Mouse (Mus musculus): Measurements from ENCODE around the gene Sepsecs. TPM values are rescaled to one million over a fixed set of nuclear protein-coding genes. Genes with fewer than 3 reads are reported as not detected.
"Not testable (repeated sequence)": the region's sequence is repeated elsewhere in the genome, so short reads cannot be mapped to it uniquely, and the experiment has no call there.

Sepsecs gene
- polyA plus RNA-seq (2016; fragmentation: Nextera tagmentation; extraction: Ambion mirVana): 10.1 and 10.2 TPM in 2 replicates

DNA sequence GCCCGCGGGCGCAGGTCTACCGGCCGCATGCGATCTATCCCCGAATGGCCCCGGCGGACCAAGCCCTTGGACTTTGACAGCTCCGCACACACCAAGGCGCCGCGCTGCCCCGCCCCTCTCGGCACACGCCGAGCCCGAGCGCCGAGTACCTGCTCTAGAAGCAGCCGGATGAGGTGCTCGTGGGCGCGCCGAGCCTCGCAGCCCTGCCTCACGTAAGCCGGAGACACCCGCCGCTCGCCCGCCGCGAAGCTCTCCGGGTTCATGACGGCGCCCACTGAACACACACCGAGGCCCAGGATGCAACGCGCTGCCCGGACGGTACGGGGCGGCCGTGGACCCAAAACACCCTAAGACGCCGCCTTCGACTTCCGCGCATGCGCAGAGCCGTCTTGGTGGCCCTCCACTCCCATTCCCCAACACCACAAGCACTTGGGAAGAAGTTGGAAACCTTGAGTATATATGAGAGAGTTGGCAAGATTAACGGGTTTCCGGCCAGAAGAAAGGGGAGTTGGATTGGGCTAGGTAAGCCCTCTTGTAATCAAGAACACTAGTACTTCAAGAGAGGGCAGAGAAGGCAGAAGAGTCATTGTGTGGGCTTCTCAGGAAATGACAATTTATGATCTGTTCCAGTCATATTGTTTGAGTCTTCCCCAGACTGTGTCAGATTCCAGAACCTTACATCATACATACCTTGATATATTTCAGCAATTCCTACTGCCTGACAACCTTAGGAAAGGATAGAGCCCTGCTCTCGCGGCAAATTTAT is at the start of gene Sepsecs:
TSS of gene Sepsecs (minus strand) at position 283 of the 766 bp plus-strand sequence.
- Histone ChIP-seq H3K27me3 (replicated peaks) (peaks cover 28% of the 10 kb centered on the region), H3K4me1 (peaks cover 20% of the 10 kb centered on the region), H3K27ac (peak within 1 kb of the TSS; percentile 93), H3K36me3 (peaks cover 23% of the 10 kb centered on the region), H3K9me3 (replicated peaks) (no peaks in the 10 kb centered on the region), H3K4me2 (peak within 1 kb of the TSS; percentile 81), H3K9ac (peak within 1 kb of the TSS; percentile 87), H3K4me3 (peak within 1 kb of the TSS; percentile 89)
- ATAC-seq: peak; percentile 94
- 4% methylated on average over 56 of the region's 56 CpGs for WGBS (ENCODE audit: insufficient replicate concordance)

DNA sequence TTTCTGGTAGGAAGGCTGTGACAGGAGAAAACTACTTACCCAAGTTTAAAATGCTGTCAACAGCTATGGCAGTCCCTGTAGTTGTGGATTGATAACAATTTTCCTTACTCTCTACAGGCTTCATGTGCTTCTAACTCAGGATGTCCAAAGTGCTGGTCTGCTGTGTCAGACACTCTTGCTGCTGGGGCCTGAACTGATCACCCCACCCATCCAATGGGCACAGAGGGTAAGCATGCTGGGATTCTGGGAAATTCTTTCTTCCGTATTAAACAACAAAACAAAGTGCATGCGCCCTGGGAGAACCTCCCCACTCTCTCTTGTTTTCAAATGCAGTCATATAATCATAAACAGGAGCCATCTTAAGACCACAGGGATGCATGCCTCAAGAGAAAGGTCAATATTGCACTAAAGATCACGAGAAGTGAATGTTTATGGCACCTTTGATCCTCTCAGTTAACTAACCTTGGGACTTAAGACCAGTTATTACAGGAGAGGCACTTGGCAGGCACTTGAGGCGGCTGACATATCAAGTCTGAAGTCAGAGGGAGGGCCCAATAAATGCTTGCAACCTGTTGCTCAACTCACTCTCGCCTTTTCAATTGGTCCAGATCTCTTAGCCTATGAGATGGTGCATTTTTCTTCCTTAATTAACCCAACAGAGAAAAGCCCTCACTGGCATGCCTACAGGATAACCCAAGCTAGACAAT is 47.4 kb upstream of the Sepsecs start:
- Histone ChIP-seq H3K9ac (no peak overlapping the region), H3K27me3 (replicated peaks) (peaks cover 12% of the 10 kb centered on the region; the same call in 1 of the 2 replicates), H3K4me3 (no peak overlapping the region), H3K36me3 (no peaks in the 10 kb centered on the region), H3K27ac (no peak overlapping the region), H3K9me3 (replicated peaks) (no peaks in the 10 kb centered on the region), H3K4me2 (no peak overlapping the region), H3K4me1 (peaks cover 17% of the 10 kb centered on the region)
- 62% methylated on average over 5 of the region's 5 CpGs for WGBS (ENCODE audit: insufficient replicate concordance)
- no peak for ATAC-seq

DNA sequence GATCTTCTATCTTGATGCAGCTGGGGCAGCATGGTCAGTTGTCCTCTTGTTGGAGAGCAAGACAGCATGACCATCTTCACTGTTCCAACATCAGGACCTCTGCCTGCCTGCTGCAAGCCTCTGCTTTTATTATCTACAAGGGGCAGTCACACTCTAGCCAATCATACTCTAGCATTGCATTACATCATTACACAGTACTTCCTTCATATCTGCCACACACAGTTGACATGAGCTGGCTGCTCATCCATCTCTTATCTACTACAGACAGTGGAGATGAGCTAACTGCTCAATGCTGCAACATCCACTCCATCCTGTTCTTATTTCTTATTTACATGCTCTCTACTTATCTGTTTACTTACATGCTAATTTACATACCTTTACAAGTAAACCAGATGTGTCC is 43.2 kb upstream of the Sepsecs start:
- Histone ChIP-seq H3K4me1 (peaks cover 18% of the 10 kb centered on the region), H3K9me3 (replicated peaks) (no peaks in the 10 kb centered on the region), H3K4me2 (peak overlapping the region; percentile 59), H3K9ac (0 out of 2 replicates have a peak overlapping the region, but pooled peaks have one; percentile 39), H3K27ac (peak overlapping the region; percentile 67), H3K4me3 (peak overlapping the region; percentile 33), H3K27me3 (replicated peaks) (no peaks in the 10 kb centered on the region), H3K36me3 (no peaks in the 10 kb centered on the region)
- peak; percentile 100 for ATAC-seq

GRCm38 (mm10) chr5:52704562-52704961 is 35.1 kb upstream of the Sepsecs start:
- Histone ChIP-seq H3K9me3 (replicated peaks) (no peaks in the 10 kb centered on the region), H3K4me1 (peaks cover 12% of the 10 kb centered on the region), H3K9ac (no peak overlapping the region), H3K36me3 (no peaks in the 10 kb centered on the region), H3K27me3 (replicated peaks) (peaks cover 2% of the 10 kb centered on the region; the same call in 1 of the 2 replicates), H3K4me2 (no peak overlapping the region), H3K4me3 (no peak overlapping the region), H3K27ac (no peak overlapping the region)
- 46% methylated on average over 4 of the region's 4 CpGs for WGBS (ENCODE audit: insufficient replicate concordance)
- peak; percentile 44 for ATAC-seq

DNA sequence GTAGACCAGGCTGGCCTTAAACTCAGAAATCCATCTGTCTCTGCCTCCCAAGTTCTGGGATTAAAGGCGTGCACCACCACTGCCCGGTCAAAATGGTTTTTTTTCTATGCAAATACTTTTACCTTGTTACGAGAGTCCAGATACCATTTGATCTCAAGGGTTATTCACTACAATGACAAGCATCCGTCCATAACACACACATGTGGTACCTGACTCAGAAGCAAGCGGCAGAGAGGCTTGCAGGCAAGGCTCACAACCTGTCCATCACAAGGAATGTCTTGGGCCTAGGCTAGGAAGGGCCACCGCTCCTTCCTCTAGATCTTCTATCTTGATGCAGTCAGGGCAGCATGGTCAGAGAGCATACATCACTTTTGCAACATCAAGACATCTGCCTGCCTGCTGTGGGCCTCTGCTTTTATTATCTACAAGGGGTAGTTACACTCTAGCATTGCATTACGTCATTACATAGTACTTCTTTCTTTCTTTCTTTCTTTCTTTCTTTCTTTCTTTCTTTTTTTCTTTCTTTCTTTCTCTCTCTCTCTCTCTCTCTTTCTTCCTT is 28.5 kb upstream of the Sepsecs start:
- H3K36me3 ChIP-seq: not testable (repeated sequence)

GRCm38 (mm10) chr5:52697291-52697690 is 27.8 kb upstream of the Sepsecs start:
- Histone ChIP-seq H3K27me3 (replicated peaks) (no peaks in the 10 kb centered on the region), H3K4me1 (no peaks in the 10 kb centered on the region), H3K9ac (no peak overlapping the region), H3K36me3 (no peaks in the 10 kb centered on the region), H3K27ac (no peak overlapping the region), H3K9me3 (replicated peaks) (no peaks in the 10 kb centered on the region), H3K4me2 (no peak overlapping the region), H3K4me3 (no peak overlapping the region)
- 73% methylated on average over 1 of the region's 1 CpGs for WGBS (ENCODE audit: insufficient replicate concordance)
- ATAC-seq: no peak

More for the DNA sequence above, 28.5 kb upstream of the Sepsecs start:
- not testable (repeated sequence) for H3K27ac ChIP-seq; H3K4me1 ChIP-seq; H3K4me3 ChIP-seq; H3K9ac ChIP-seq; H3K9me3 ChIP-seq (replicated peaks); ATAC-seq; H3K4me2 ChIP-seq; H3K27me3 ChIP-seq (replicated peaks)
- whole genome bisulfite sequencing (ENCODE audit: insufficient replicate concordance): 74% methylated on average over 7 of the region's 7 CpGs

DNA sequence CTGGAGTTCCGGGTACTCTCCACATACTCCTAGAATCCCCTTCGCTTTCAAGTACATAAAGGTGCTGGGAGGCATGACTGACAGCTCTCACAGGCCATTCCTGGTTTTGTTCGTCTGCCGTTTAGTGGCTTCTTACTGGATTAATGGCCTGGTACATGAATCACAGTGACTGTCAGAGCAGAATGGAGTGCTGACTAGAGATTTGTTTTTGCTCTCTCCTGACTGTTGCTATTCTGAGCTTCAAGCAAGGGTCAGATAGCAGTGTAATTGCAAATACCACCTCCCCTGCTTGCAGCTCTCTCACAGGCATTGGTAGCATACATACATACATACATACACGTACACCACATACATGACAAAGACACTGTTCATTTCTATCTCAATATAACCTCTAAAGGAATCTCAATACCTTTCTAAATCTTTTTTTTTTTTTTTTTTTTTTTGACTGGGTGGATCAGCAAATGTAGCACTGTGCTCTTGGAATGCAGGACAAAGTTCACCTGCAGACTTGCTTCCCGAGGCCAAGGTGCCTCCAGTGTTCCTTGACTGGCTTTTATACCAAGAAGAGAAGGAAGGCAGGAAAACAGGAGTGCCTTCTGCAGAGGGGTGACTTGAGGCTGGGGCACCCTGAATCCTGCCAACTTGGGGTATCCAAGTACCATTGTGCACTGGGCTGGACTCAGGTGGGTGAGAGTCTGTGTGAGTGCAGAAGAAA is 18.4 kb upstream of the Sepsecs start:
- Histone ChIP-seq H3K27me3 (replicated peaks) (0 out of 2 replicates have a peak, but pooled peaks cover 11% of the 10 kb centered on the region), H3K9ac (no peak overlapping the region), H3K4me2 (no peak overlapping the region), H3K9me3 (replicated peaks) (no peaks in the 10 kb centered on the region), H3K27ac (no peak overlapping the region), H3K4me3 (no peak overlapping the region), H3K4me1 (no peaks in the 10 kb centered on the region), H3K36me3 (no peaks in the 10 kb centered on the region)
- ATAC-seq: no peak
- WGBS (ENCODE audit: insufficient replicate concordance): 62% methylated on average over 6 of the region's 6 CpGs

DNA sequence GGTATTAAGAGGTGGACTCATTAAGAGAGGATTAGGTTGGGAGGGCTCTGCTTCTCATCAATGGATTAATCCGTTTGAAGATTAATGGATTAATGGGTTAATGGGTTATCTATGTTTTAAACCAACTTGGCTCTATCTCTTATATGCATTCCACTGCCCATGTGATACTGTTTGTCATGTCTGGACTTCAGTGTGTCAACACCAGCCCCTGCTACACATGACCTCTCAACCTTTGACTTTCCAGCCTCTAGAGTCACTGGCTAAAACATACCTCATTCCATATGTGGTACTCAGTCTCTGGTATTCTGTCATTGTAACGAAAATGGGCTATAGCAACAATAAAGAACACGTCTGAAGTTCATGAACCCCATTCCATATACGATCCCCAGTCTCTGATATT is 11.6 kb upstream of the Sepsecs start:
- Histone ChIP-seq H3K4me2 (no peak overlapping the region), H3K27ac (no peak overlapping the region), H3K4me3 (no peak overlapping the region), H3K36me3 (no peaks in the 10 kb centered on the region), H3K9ac (no peak overlapping the region), H3K4me1 (no peaks in the 10 kb centered on the region), H3K9me3 (replicated peaks) (no peaks in the 10 kb centered on the region), H3K27me3 (replicated peaks) (peaks cover 13% of the 10 kb centered on the region; the same call in 1 of the 2 replicates)
- ATAC-seq: no peak
- 53% methylated on average over 4 of the region's 4 CpGs for WGBS (ENCODE audit: insufficient replicate concordance)

- Histone ChIP-seq H3K9ac (no peak overlapping the region), H3K27ac (no peak overlapping the region), H3K9me3 (replicated peaks) (no peaks in the 10 kb centered on the region), H3K4me3 (no peak overlapping the region), H3K4me1 (no peaks in the 10 kb centered on the region), H3K4me2 (no peak overlapping the region), H3K27me3 (replicated peaks) (peaks cover 13% of the 10 kb centered on the region; the same call in 1 of the 2 replicates), H3K36me3 (no peaks in the 10 kb centered on the region)
- 54% methylated on average over 4 of the region's 4 CpGs for WGBS (ENCODE audit: insufficient replicate concordance)
- no peak for ATAC-seq
Observed at GRCm38 (mm10) chr5:52680191-52680590, 10.7 kb upstream of the Sepsecs start.

DNA sequence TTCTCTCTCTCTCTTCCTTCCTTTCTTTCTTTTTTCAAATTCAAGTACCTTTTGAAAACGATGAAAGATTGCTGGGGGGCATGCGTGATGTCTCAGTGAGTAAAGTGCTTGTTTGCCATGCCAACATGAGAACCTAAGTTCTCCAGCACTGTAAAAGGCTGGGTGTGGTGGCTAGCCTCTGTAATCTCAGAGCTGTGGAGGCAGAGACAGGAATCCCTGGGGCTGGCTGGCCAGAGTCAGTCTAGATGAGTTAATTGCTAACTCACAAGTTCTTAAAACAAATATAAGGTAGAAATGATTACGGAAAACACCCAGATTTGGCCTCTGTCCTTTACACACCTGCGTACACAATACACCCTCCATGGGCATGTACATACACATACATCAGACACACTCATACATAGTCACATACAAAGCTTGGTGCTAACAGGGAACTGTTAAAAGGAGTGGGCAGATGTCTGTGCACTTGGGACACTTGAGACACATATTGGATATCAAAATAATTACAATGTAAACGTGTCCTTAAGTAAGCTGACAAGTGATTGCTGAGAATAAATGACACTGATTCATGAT is 9.1 kb upstream of the Sepsecs start:
- no peak for ATAC-seq
- Histone ChIP-seq H3K9me3 (replicated peaks) (no peaks in the 10 kb centered on the region), H3K27me3 (replicated peaks) (peaks cover 12% of the 10 kb centered on the region; the same call in 1 of the 2 replicates), H3K9ac (no peak overlapping the region), H3K36me3 (no peaks in the 10 kb centered on the region), H3K4me3 (no peak overlapping the region), H3K4me2 (no peak overlapping the region), H3K4me1 (no peaks in the 10 kb centered on the region), H3K27ac (no peak overlapping the region)
- WGBS (ENCODE audit: insufficient replicate concordance): 61% methylated on average over 5 of the region's 5 CpGs

DNA sequence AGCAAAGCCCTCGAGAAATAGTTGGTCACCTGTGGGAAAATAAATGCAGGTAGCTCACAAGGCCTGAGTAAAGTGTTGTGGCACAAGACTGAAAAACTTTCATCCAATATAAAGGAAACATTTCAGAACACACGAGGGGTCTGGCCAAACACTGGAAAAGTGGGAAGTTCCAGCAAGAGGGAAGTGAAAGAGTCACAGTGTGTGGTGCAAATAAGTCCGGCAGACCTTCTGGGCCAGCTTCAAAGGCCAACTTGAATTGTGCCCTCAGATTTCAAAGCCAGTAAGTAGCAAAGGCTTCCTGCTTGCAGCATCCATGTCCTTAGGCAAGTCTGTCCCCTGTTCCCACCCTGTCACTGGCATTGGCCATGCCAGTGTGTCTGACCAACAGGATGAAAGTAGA is 7.6 kb upstream of the Sepsecs start:
- peaks cover 24% of the 10 kb centered on the region; the same call in 1 of the 2 replicates for H3K27me3 ChIP-seq (replicated peaks)
- no peaks in the 10 kb centered on the region for H3K9me3 ChIP-seq (replicated peaks)
- H3K36me3 ChIP-seq: no peaks in the 10 kb centered on the region
- H3K27ac ChIP-seq: no peak overlapping the region
- no peak overlapping the region for H3K9ac ChIP-seq
- H3K4me3 ChIP-seq: no peak overlapping the region
- no peak overlapping the region for H3K4me2 ChIP-seq
- ATAC-seq: no peak
- no peaks in the 10 kb centered on the region for H3K4me1 ChIP-seq
- WGBS (ENCODE audit: insufficient replicate concordance): 43% methylated on average over 3 of the region's 3 CpGs
